Mouse (Mus musculus) gastrocnemius, postnatal 14 days (tissue): ENCODE results near the gene Itgae. TPM values are rescaled to one million over a fixed set of nuclear protein-coding genes. Genes with fewer than 3 reads are reported as not detected.
"Not testable (repeated sequence)": the region's sequence is repeated elsewhere in the genome, so short reads cannot be mapped to it uniquely, and the experiment has no call there.

Source experiments
- DNase-seq: peaks from one replicate; pipeline ENCODE4 v3.0.0; 2021; ENCODE audit warnings: mixed read lengths
- intact Hi-C: fragments of 180-260 bp; cut with DNase I; formaldehyde crosslinking; loops from one replicate; pipeline ENCODE4 v1.15.1; 2025; ENCODE audit warnings: low total_unique reads
- total RNA-seq, 2 experiments: library from RNA; stranded (reverse); gene quantifications; 2 replicates each; pipeline ENCODE4 v1.2.3; 2021

The Itgae gene
- total RNA-seq, 2 experiments from 2014 or later, result 0.07 to 0.10 TPM

- intact Hi-C loops, result no loop called here
These were observed 443 bp downstream of the Itgae start for GRCm38 (mm10) chr11:73090826-73091225.

DNA sequence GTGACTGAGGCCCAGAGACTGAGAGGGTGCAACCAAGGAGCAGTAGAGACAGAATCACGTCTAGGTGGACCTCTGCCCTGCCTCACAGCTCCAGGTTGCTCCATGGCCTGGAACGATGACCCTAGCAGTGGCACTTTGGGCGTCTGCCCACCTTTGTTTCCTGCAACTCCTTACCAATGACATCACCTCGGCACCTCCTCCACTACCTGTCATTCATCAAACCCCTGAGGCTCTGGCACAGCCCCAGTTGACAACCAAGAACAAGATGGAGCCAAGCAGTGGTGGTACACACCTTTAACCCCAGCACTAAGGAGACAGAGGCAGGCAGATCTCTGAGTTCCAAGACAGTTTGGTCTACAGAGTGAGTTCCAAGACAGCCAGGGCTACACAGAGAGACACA lies 1.7 kb downstream of the Itgae start:
- intact Hi-C loops, result no loop called here
- DNase-seq, result no peak

More at GRCm38 (mm10) chr11:73090826-73091225, 443 bp downstream of the Itgae start:
- no peak for DNase-seq

GRCm38 (mm10) chr11:73092877-73093276 lies 2.5 kb downstream of the Itgae start:
- no peak for DNase-seq
- intact Hi-C loops, result no loop called here

DNA sequence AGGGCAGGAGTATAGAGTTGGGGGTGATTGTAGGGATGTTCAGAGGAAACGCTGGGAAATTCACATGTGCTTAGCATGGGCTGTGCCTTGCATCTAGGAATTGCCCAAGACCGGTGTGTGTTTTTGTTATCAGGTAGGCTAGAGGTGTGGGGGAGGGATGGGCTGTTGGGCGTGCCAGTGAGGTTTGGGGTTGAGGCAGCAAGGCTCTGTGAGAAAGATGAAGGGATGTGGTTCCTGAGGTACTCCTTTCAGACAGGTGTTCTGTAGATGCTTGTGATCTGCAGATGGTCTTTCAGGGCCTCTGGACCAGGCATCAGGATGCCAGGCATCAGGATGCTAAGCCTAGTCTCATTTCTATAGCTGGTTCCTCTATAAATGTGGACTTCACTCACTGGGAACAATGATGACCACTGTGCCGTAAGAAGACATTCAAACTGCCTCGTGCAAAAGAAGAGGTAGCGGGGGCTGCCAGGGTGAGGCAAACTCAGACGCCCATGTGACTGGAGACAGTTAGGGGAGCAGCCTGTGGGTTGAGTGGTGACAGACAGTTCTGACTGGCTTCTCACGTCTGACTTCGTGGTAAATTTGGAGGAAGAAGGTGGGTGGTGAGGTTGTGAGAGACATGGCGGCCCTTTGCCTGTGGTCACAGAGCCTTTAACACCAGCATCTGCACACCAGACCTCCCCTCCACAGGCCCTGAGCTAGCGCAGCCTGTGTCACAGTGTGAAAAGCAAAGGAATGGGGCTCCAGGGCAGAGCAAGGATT lies 4.0 kb downstream of the Itgae start:
- no peak for DNase-seq
- intact Hi-C loops, result no loop called here

DNA sequence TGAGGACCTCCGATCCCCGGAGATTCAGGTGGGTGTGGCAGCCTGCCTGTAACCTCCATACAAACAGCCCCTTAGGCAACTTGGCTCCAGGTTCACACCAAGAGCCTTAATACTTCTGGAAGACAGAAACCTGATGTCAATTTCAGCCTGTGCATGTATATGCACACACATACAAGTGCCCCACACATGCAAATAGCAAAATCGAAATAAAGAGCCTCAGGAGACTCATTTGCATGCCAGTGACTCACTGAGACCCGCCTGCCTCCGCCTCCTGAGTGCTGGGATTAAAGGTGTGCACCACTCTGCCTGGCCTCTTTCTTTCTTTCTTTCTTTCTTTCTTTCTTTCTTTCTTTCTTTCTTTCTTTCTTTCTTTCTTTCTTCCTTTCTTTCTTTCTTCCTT lies 8.5 kb downstream of the Itgae start:
- intact Hi-C loops, result no loop called here
- no peak for DNase-seq

DNA sequence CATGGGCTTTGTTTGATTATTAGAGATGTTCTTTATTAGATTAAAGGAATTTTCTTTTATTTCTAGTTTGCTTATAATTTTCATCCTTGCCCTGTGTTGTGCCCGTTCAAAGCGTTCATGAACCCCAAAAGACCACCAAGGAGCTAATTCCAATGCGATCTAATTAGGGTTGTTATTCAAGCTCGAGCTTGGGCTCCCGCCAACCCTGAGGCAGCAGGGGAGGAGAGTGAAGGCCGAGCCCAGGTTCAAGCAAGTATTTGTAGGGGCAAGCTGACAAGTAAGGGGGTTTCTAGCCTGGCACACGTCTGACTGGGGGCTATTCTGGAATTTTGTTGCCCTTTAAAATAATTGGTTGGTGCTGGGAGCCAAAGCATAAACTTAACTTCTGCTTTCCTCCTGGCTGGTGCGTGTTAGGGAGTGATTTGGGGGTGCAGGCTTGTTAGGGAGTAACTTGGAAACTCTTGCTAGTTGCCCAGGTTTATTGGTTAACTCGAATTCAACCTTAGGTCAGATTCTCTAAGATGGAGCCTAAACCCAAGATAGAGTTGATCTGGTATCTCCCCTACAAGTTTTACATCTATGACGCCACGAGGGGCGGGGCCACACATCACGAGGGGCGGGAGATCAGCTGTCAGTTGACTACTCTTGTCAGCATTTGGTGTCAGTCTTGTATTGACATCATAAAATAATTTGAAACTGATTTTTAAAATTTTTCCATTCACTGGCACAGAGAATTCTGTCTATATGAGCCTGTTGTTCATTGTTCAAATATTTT lies 9.8 kb downstream of the Itgae start:
- intact Hi-C loops, result loop anchor here (5.0 kb wide), 1 partner anchor 33 kb away; no protein-coding TSS in a partner anchor
- no peak for DNase-seq

DNA sequence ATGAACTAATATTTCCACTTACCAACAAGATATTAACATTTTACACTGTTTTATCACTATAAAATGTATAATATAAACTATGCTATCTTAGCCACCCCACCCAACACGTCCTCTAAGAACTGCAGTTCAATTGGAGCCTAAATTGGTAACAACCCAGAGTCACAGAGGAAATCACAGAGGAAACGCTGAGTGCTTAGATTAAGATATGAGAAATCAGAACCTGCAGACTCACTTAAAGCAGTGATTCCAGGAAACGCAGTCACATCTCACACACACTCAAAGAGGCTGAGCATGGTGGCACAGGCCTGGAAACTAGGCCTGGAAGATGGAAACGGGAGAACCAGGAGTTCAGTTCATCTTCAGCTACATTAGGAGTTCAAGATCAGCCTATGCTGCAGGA lies 10.9 kb downstream of the Itgae start:
- no peak for DNase-seq
- intact Hi-C loops, result loop anchor here (5.0 kb wide), 1 partner anchor 34 kb away; no protein-coding TSS in a partner anchor

DNA sequence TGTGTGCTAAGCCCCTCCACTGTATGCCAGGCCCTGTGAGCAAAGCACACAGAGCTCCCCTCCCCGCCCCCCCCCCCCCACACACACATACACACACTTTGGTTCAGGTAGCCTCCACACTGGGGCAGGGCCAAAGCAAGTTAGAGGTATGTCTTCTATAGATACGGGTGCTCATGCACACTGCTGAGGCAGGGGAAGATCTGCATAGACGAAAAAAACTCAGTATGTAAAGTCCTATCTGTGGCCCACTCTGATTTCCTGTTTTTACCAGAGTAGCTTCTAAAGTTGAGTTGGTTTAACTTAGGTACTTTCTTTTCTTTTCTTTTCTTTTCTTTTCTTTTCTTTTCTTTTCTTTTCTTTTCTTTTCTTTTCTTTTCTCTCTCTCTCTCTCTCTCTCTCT lies 14.9 kb downstream of the Itgae start:
- DNase-seq, result no peak
- intact Hi-C loops, result no loop called here

DNA sequence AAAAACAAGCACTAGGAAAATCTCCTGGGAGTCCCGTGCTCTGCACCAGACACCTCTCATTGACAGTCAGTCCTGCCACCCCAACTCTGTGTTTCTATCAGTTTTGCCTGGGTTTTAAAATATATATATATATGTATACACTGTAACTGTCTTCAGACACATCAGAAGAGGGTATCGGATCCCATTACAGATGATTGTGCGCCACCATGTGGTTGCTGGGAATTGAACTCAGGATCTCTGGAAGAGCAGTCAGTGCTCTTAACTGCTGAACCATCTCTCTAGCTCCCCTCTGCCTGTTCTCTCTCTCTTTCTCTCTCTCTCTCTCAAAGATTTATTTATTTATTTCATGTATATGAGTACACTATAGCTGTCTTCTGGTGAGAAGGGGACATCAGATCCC lies 17.0 kb downstream of the Itgae start:
- intact Hi-C loops, result not testable (repeated sequence)

DNA sequence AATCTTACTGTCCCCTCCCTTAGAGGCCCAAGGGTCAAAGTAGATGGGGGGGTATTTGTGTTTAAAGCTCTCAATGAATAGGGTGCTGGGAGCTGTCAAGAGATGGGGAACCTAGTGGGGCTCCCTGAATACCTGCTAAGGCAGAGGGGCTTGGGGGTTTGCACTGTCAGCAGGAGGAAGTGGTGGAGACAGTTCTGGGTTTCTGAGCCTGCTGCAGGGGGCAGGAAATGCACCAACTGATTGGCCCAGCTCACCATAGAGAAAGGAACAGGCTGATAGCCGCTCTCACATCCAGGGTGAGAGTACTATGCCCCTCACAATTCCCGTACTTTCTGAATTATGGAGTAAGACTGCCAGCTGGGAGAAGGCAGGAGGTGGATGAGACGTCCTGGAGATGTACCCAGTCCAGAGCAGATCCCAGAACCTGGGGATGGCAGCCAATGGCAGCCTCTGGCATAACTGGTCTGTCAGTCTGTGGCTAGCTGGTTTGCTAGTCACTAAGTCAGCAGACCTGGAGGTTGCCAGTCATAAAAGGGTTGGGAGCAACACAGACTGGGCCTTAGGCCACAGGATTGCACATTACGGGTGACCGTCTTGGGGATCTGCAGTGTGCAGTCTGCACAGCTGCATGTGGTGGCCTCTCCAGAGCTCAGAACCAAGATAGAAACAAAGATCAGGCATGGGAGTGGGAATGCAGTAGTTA lies 18.0 kb downstream of the Itgae start:
- intact Hi-C loops, result no loop called here
- no peak for DNase-seq

More for the DNA sequence above, 17.0 kb downstream of the Itgae start:
- DNase-seq, result not testable (repeated sequence)

DNA sequence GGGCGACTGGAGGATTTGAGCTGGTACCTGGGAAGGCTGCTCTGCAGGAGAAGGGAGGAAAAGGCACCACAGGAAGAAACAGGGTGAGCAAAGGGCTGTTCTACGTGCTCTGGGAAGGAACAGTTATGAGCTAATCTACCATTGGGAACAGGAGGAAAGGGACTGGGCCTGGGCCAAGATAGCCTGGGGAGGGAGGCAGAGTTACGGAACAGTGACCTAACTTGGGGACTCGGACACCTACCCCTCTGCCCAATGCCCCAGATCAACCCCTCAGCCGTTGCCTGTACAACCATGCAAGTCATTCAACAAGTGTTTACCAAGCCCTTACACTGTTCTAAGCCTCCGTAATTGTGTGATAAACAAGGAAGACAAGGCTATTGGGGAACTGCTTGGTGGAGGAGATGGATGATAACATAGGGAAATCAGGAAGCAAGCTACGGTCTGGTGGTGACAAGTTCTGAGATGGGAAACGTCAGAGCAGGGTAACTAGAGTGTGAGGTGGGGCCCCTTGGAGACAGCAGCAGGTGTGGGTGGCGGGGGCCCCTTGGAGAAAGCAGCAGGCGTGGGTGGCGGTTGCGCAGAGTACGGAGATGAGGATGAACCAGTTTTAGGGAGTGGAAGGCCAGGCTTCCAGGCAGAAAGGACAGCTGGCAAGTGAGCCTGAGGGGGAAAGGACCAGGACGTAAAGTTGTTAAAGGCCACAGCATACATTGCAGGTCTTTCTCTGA lies 18.7 kb downstream of the Itgae start:
- intact Hi-C loops, result no loop called here
- DNase-seq, result no peak

DNA sequence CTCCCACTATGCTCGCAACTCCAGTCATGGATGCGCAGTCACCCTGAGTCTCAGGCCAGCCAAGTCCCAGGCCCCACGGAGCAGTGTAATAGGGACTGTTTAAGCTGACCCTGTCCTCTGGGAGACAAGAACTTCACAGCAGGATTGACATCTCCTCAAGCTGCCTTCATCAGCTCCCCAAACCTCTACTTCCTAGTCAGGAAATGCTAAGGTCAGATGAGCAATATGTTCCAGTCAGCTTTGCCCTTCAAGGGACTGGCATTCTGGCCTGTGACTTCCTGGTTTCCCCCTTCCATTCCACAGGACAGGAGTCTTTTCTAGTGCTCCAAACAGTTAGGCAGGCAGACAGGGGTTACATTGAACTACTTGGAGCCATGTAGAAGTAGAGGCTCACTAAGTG lies 19.6 kb downstream of the Itgae start:
- intact Hi-C loops, result loop anchor here (10.0 kb wide), 1 partner anchor 105 kb away; no protein-coding TSS in a partner anchor
- DNase-seq, result no peak

- intact Hi-C loops, result loop anchor here (10.0 kb wide), 1 partner anchor 107 kb away; no protein-coding TSS in a partner anchor
- DNase-seq, result no peak
These were observed 21.0 kb downstream of the Itgae start for GRCm38 (mm10) chr11:73111414-73111813.

DNA sequence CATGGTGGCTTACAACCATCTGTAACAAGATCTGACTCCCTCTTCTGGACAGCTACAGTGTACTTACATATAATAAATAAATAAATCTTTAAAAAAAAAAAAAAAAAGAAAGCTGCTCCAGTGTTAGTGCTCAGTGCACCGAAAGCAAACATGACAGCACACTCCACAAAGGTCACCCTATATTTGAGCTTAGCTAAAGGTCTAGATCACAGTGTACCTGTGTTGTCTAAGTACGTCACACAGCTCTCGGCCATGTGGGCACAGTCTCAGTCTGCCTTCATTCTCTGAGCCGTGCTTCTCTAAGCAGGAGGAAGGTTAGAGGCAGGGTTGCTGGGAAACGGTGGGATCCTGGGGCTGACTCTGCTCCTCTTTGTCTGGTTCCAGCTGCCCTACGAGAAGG lies 36.1 kb downstream of the Itgae start:
- intact Hi-C loops, result no loop called here
- DNase-seq, result no peak

DNA sequence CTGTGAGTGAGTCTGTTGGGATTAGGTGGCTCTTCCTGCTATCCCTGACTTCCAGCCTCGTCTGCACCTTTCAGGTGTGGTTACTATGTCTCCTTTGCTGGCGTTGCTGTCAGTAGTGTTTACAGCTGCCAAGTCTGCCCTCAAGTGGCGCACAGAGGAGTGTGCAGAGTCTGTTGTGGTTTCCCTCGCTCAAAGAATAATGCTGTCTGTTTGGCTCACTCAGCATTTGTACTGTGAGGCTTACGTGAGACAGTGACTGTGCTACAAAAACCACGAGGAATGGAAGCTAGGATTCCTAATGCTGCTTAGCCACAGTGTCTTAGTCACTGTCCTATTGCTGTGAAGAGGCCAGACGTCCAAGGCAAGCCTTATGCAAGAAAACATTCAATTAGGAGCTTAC lies 40.6 kb downstream of the Itgae start:
- intact Hi-C loops, result no loop called here
- no peak for DNase-seq

- intact Hi-C loops, result no loop called here
- no peak for DNase-seq
These were observed 42.6 kb downstream of the Itgae start for GRCm38 (mm10) chr11:73132999-73133398.

- DNase-seq, result no peak
- intact Hi-C loops, result no loop called here
These were observed 43.8 kb downstream of the Itgae start for GRCm38 (mm10) chr11:73134222-73134621.

DNA sequence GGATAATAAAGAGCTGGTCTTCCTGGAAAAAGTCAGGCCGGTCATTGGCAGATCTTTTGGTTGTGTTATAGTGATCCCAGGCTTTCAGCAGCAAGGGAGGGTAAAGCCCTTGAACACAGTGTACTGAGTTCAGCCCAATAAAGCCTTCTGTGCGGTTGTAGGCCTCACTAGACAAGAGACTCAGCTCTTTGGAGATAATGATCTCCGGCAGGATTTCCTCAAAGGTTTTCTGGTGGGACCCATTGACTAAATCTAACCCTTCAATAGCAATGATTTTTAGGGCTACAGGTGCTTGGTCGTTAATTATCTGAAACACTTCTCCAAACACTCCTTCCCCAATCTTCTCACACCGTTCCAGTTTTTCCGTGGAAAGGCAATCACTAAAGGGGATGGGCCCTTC lies 46.2 kb downstream of the Itgae start:
- no peak for DNase-seq
- intact Hi-C loops, result loop anchor here (5.0 kb wide), 1 partner anchor 41 kb away; the partner anchor contains the start of genes Emc6 and Tax1bp3

DNA sequence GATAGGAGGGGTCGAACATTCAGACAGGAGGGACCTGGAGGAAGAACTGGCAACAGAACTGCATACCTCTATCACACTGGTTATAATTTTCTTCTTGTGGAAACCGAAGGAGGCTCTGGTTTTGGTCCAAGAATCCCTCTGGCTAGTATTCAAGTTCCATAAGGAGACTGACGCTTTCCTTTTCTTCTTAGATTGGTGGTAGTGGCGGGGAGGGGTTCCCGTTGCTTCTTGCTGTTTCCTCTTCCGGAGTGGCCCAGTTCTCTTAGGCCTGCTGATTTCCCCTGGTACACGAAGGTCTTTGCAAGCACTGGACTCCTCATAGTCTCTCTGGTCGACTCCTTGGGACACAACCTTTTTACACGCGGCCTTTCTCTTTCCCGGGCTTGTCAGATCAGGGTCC lies 46.7 kb downstream of the Itgae start:
- intact Hi-C loops, result loop anchor here (5.0 kb wide), 1 partner anchor 40 kb away; the partner anchor contains the start of genes Emc6 and Tax1bp3
- no peak for DNase-seq
